In genomic region chr13:86004907-86005675, GRCm38 (mm10) we compare ENCODE assay signal across 28 mouse cellular contexts. TPM values are rescaled to one million over a fixed set of nuclear protein-coding genes. Genes with fewer than 3 reads are reported as not detected.
DNase-seq lines count a peak whose midpoint lies in the region; ATAC-seq and TF ChIP-seq lines count a peak whose summit lies in the region.
"Had no signal": no experiment of that assay in that cellular context is flagged by ENCODE, and none has a peak within 500 bp of the region (broad histone marks: within the 10 kb centered on the region; RNA-seq: fewer than 3 reads in every experiment).

No protein-coding gene starts in this region.

- H3K4me3 ChIP-seq in layer of hippocampus, adult 2 months: no peak overlapping the region
- no peak overlapping the region for H3K4me3 ChIP-seq in heart, embryonic 11.5 days (ENCODE audit: low read depth, low read length)
- H3K4me3 ChIP-seq: heart, adult 2 months; hindbrain, embryonic 15.5 days; limb, embryonic 10.5 days; liver, embryonic 15.5 days; lung, embryonic 15.5 days; megakaryocyte, embryonic 14.5 days; midbrain, embryonic 13.5 days had no signal

- no peaks in the 10 kb centered on the region for H3K4me1 ChIP-seq in heart, embryonic 11.5 days (ENCODE audit: control insufficient read depth, insufficient read depth, low read length)
- H3K4me1 ChIP-seq: hindbrain, embryonic 15.5 days; limb, embryonic 10.5 days; liver, embryonic 15.5 days; lung, embryonic 15.5 days; megakaryocyte, embryonic 14.5 days; midbrain, embryonic 13.5 days had no signal

- no peak for TF ChIP-seq CTCF in layer of hippocampus, adult 2 months (conservative IDR thresholded peaks at IDR 0.05)
- TF ChIP-seq CTCF in brain, embryonic 14.5 days (IDR thresholded peaks at IDR 0.05; ENCODE audit: borderline replicate concordance, extremely low read depth, insufficient read depth, insufficient read length): no peak

- peak in 1 of 2 experiments; percentile 2 for DNase-seq in layer of hippocampus, adult 2 months (ENCODE audit: low spot score in 2 of 2)
- no peak for DNase-seq in layer of hippocampus, adult 9-10 months (ENCODE audit: low spot score)
- peak; percentile 31 for DNase-seq in brain, embryonic 14.5 days (ENCODE audit: low read depth)
- DNase-seq in layer of hippocampus, adult 9-11 months: peak; percentile 14
- peak; percentile 22 for DNase-seq in right cerebral cortex, postnatal 25 days
- DNase-seq in spleen, postnatal 10 days (ENCODE audit: low spot score in 2 of 2): no peak
- DNase-seq: adrenal gland, postnatal 36 days; cerebellum, adult 18-20 months; cerebellum, postnatal 25 days; gastrocnemius, postnatal 25 days; heart, adult 2 months; heart, postnatal 4 days; kidney, adult 2 months; liver; lung, postnatal 36 days had no signal

- H3K9me3 ChIP-seq in heart, embryonic 11.5 days (replicated peaks; ENCODE audit: control insufficient read depth, low read length): no peaks in the 10 kb centered on the region
- H3K9me3 ChIP-seq: G1E; hindbrain, embryonic 15.5 days; limb, embryonic 10.5 days; liver, embryonic 15.5 days; lung, embryonic 15.5 days; megakaryocyte, embryonic 14.5 days; midbrain, embryonic 13.5 days had no signal

- 76% methylated on average over 7 of the region's 7 CpGs for WGBS in heart, embryonic 11.5 days (ENCODE audit: insufficient replicate concordance)

- H3K27me3 ChIP-seq in heart, embryonic 11.5 days (ENCODE audit: control insufficient read depth, insufficient read depth, low read length): no peaks in the 10 kb centered on the region
- H3K27me3 ChIP-seq: CH12.LX; hindbrain, embryonic 15.5 days; liver, embryonic 15.5 days; lung, embryonic 15.5 days; megakaryocyte, embryonic 14.5 days; midbrain, embryonic 13.5 days; Patski had no signal

- no peaks in the 10 kb centered on the region for H3K36me3 ChIP-seq in heart, embryonic 11.5 days (ENCODE audit: control insufficient read depth, insufficient read depth, low read length)
- H3K36me3 ChIP-seq: G1E; hindbrain, embryonic 15.5 days; limb, embryonic 10.5 days; liver, embryonic 15.5 days; lung, embryonic 15.5 days; midbrain, embryonic 13.5 days had no signal

- no peak overlapping the region for H3K4me2 ChIP-seq in heart, embryonic 11.5 days
- H3K4me2 ChIP-seq: hindbrain, embryonic 15.5 days; liver, embryonic 15.5 days; lung, embryonic 15.5 days; midbrain, embryonic 13.5 days had no signal

- no peak overlapping the region for H3K9ac ChIP-seq in heart, embryonic 11.5 days (ENCODE audit: low read depth, low read length)
- H3K9ac ChIP-seq: hindbrain, embryonic 15.5 days; liver, embryonic 15.5 days; lung, embryonic 15.5 days; midbrain, embryonic 13.5 days had no signal

- no peak for ATAC-seq in heart, embryonic 11.5 days (replicated peaks; ENCODE audit: insufficient number of reproducible peaks, low FRiP score, low TSS enrichment)
- ATAC-seq: forebrain, embryonic 14.5 days; midbrain, embryonic 13.5 days; Patski had no signal

- no peak for TF ChIP-seq POLR2A in brain, embryonic 14.5 days (IDR thresholded peaks at IDR 0.05; ENCODE audit: borderline replicate concordance, extremely low read depth, insufficient read depth, insufficient read length, poor library complexity, severe bottlenecking)

- H3K27ac ChIP-seq in layer of hippocampus, adult 2 months: 0 out of 2 replicates have a peak overlapping the region, but pooled peaks have one; percentile 32
- H3K27ac ChIP-seq in heart, embryonic 11.5 days (ENCODE audit: low read depth, low read length): no peak overlapping the region
- H3K27ac ChIP-seq: heart, adult 2 months; hindbrain, embryonic 15.5 days; kidney, postnatal 0 days; limb, embryonic 10.5 days; liver, embryonic 15.5 days; lung, embryonic 15.5 days; midbrain, embryonic 13.5 days; stomach, postnatal 0 days had no signal

RNA-seq across cellular contexts. Expression of gene Cox7c, which starts 41.6 kb away (rescaled TPM):
- total RNA-seq in layer of hippocampus, adult 2 months (2021): 100 to 1,000 TPM; 328 to 340 TPM
- 629 and 910 TPM in 2 replicates for polyA plus RNA-seq in brain, embryonic 14.5 days (2012; rRNA removed)
- polyA plus RNA-seq in heart, embryonic 11.5 days (2014; fragmentation: Nextera tagmentation; extraction: Ambion mirVana): 951 and 1,039 TPM in 2 replicates

Comparison
In these comparisons a context has a peak if more than half of its experiments do, and no peak if none do; other contexts are left out.
1. DNase-seq: peak in brain, embryonic 14.5 days (single experiment), layer of hippocampus, adult 9-11 months (single experiment) and right cerebral cortex, postnatal 25 days (single experiment); none in layer of hippocampus, adult 9-10 months (single experiment) and spleen, postnatal 10 days (0 of 2).